Mouse (Mus musculus): Measurements from ENCODE around the gene Tada2a. TPM values are rescaled to one million over a fixed set of nuclear protein-coding genes. Genes with fewer than 3 reads are reported as not detected.

The Tada2a gene
- polyA plus RNA-seq, 2 experiments, result 36.9 to 56.2 TPM

- Histone ChIP-seq H3K27me3 (ENCODE audit: control insufficient read depth, insufficient read depth, low read length) (0 out of 2 replicates have a peak, but pooled peaks cover 5% of the 10 kb centered on the region), H3K27ac (replicated peaks; ENCODE audit: low read depth, low read length) (peak overlapping the region; percentile 56; the same call in 1 of the 2 replicates), H3K4me2 (replicated peaks; ENCODE audit: low read depth, low read length, severe bottlenecking) (no peak overlapping the region), H3K4me3 (replicated peaks; ENCODE audit: low read length) (no peak overlapping the region), H3K9ac (ENCODE audit: low read depth, low read length, severe bottlenecking) (no peak overlapping the region), H3K4me1 (ENCODE audit: control insufficient read depth, insufficient read depth, low read length) (peaks cover 15% of the 10 kb centered on the region; the same call in 1 of the 2 replicates), H3K36me3 (ENCODE audit: control insufficient read depth, insufficient read depth, low read length) (no peaks in the 10 kb centered on the region; the same call in 1 of the 2 replicates), H3K9me3 (ENCODE audit: control insufficient read depth, low read length) (no peaks in the 10 kb centered on the region)
- DNase-seq (ENCODE audit: low spot score) (peak; percentile 65), ATAC-seq (ENCODE audit: low FRiP score, low read depth) (peak; percentile 82)
- 29% methylated on average over 9 of the region's 9 CpGs for WGBS
- TF ChIP-seq POLR2A (IDR thresholded peaks at IDR 0.05; ENCODE audit: borderline replicate concordance, extremely low read depth, insufficient read depth, insufficient read length), result no peak
These were observed 56.3 kb downstream of the Tada2a start for GRCm38 (mm10) chr11:84072904-84073651.

GRCm38 (mm10) chr11:84069034-84069370 is 60.4 kb downstream of the Tada2a start, which contains the start of gene Dusp14:
Gene Dusp14, minus strand, starts transcription at chr11:84069261.
- Histone ChIP-seq H3K4me1 (ENCODE audit: control insufficient read depth, insufficient read depth, low read length) (peaks cover 31% of the 10 kb centered on the region), H3K9me3 (ENCODE audit: control insufficient read depth, low read length) (no peaks in the 10 kb centered on the region), H3K4me3 (replicated peaks; ENCODE audit: low read length) (peak within 1 kb of the TSS; percentile 73), H3K27me3 (ENCODE audit: control insufficient read depth, insufficient read depth, low read length) (peaks cover 18% of the 10 kb centered on the region), H3K4me2 (replicated peaks; ENCODE audit: low read depth, low read length, severe bottlenecking) (peak within 1 kb of the TSS; percentile 86), H3K27ac (replicated peaks; ENCODE audit: low read depth, low read length) (peak within 1 kb of the TSS; percentile 67; the same call in 1 of the 2 replicates), H3K9ac (ENCODE audit: low read depth, low read length, severe bottlenecking) (peak within 1 kb of the TSS; percentile 78), H3K36me3 (ENCODE audit: control insufficient read depth, insufficient read depth, low read length) (no peaks in the 10 kb centered on the region)
- ATAC-seq (ENCODE audit: low FRiP score, low read depth) (no peak), DNase-seq (ENCODE audit: low spot score) (no peak)
- 13% methylated on average over 11 of the region's 11 CpGs for WGBS
- TF ChIP-seq POLR2A (IDR thresholded peaks at IDR 0.05; ENCODE audit: borderline replicate concordance, extremely low read depth, insufficient read depth, insufficient read length), result no peak

- Histone ChIP-seq H3K27ac (replicated peaks; ENCODE audit: low read depth, low read length) (peak overlapping the region; percentile 67; the same call in 1 of the 2 replicates), H3K27me3 (ENCODE audit: control insufficient read depth, insufficient read depth, low read length) (peaks cover 18% of the 10 kb centered on the region), H3K36me3 (ENCODE audit: control insufficient read depth, insufficient read depth, low read length) (no peaks in the 10 kb centered on the region), H3K4me2 (replicated peaks; ENCODE audit: low read depth, low read length, severe bottlenecking) (peak overlapping the region; percentile 86), H3K9ac (ENCODE audit: low read depth, low read length, severe bottlenecking) (peak overlapping the region; percentile 78), H3K9me3 (ENCODE audit: control insufficient read depth, low read length) (no peaks in the 10 kb centered on the region), H3K4me1 (ENCODE audit: control insufficient read depth, insufficient read depth, low read length) (peaks cover 27% of the 10 kb centered on the region), H3K4me3 (replicated peaks; ENCODE audit: low read length) (peak overlapping the region; percentile 73)
- peak; percentile 44 for ATAC-seq (ENCODE audit: low FRiP score, low read depth)
- WGBS, result 7% methylated on average over 47 of the region's 63 CpGs
- DNase-seq (ENCODE audit: low spot score), result peak; percentile 45
- TF ChIP-seq POLR2A (IDR thresholded peaks at IDR 0.05; ENCODE audit: borderline replicate concordance, extremely low read depth, insufficient read depth, insufficient read length), result no peak
These were observed 61.0 kb downstream of the Tada2a start for GRCm38 (mm10) chr11:84068191-84069033.

GRCm38 (mm10) chr11:84067720-84068190 is 61.6 kb downstream of the Tada2a start:
- Histone ChIP-seq H3K27ac (replicated peaks; ENCODE audit: low read depth, low read length) (peak overlapping the region; percentile 67; the same call in 1 of the 2 replicates), H3K4me2 (replicated peaks; ENCODE audit: low read depth, low read length, severe bottlenecking) (peak overlapping the region; percentile 86), H3K4me1 (ENCODE audit: control insufficient read depth, insufficient read depth, low read length) (peaks cover 21% of the 10 kb centered on the region), H3K9ac (ENCODE audit: low read depth, low read length, severe bottlenecking) (peak overlapping the region; percentile 78), H3K9me3 (ENCODE audit: control insufficient read depth, low read length) (no peaks in the 10 kb centered on the region), H3K4me3 (replicated peaks; ENCODE audit: low read length) (peak overlapping the region; percentile 73), H3K36me3 (ENCODE audit: control insufficient read depth, insufficient read depth, low read length) (no peaks in the 10 kb centered on the region), H3K27me3 (ENCODE audit: control insufficient read depth, insufficient read depth, low read length) (peaks cover 18% of the 10 kb centered on the region)
- ATAC-seq (ENCODE audit: low FRiP score, low read depth) (peak; percentile 65), DNase-seq (ENCODE audit: low spot score) (peak; percentile 22)
- 2% methylated on average over 21 of the region's 21 CpGs for WGBS
- no peak for TF ChIP-seq POLR2A (IDR thresholded peaks at IDR 0.05; ENCODE audit: borderline replicate concordance, extremely low read depth, insufficient read depth, insufficient read length)

All from limb, embryonic 14.5 days (tissue).